Mouse (Mus musculus): ENCODE data around the gene Ercc5.

DNA sequence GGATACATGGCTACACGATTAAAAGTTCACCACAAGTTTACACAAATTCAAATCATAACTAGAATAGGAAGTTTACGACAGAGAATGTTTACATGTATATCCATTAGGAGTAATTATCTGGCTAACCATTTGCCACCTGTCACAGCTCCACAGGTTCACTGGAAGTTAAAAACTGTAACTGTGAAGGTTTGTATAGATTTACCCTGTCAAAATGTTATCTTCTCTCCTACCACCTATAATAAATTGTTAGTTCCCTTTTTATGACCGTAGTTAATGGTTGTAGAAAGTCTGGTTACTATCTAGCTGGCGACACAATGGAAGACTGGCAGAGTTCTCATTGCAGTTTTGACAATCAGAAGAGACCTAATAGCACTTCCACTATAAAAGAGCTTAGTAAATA lies 7.3 kb upstream of the Ercc5 start:
- TF ChIP-seq CTCF (IDR thresholded peaks at IDR 0.05; ENCODE audit: low read depth, low read length) (no peak), POLR2A (IDR thresholded peaks at IDR 0.05; ENCODE audit: extremely low read depth, insufficient read depth, low read length) (no peak)
